Mouse (Mus musculus): ENCODE data around the gene Chic2.
A peak's percentile ranks its signal among the peaks of the same experiment; 100 is the strongest.

The Chic2 gene

GRCm38 (mm10) chr5:74975507-74975906, 69.1 kb downstream of the Chic2 start:
- no peak for DNase-seq (ENCODE audit: low spot score in 2 of 2)

- peak; percentile 31 to 37 for DNase-seq (ENCODE audit: low spot score in 2 of 2)
Observed at GRCm38 (mm10) chr5:74974726-74975411, 69.7 kb downstream of the Chic2 start.

GRCm38 (mm10) chr5:74974061-74974581, 70.5 kb downstream of the Chic2 start:
- no peak for DNase-seq (ENCODE audit: low spot score in 2 of 2)

DNA sequence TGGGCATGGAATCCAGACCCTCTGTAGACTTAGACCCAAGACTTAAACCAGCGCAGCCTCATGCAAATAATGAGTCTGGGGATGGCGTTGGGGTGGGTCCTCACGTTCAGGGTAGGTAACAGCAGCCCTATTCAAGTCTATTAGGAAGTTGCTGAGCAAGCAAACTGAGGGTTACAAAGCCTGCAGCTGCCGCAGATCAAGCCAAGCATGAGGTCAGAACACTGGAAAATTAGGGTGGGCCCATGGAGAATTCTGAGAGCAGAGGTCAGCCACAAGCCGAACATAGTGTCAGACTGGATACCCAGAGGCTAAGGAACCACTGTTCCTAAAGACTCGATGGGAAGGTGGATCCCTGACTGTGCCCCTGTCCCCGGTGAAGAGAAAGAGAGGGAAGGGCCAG, 73.2 kb downstream of the Chic2 start:
- DNase-seq (ENCODE audit: low spot score in 2 of 2): no peak

DNA sequence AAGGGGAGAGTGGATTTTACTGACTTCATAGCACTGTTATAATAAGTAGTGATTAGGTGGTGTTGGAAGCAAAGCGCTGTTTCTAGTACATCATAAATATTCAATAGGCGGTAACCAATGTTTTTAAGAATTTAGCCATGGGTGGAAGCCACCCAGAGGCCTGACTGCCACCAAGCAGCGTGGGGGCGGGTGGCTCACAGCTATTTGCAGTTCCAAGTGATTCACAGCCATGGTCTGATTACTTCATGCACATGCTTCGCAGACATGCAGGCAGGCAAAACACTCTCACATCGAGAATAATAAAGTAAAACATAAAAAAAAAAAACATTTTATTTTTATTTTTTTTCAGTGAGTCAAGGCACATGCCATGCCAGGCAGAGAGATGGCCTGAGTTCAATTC, 75.2 kb downstream of the Chic2 start:
- no peak for DNase-seq (ENCODE audit: low spot score in 2 of 2)

- no peak for DNase-seq (ENCODE audit: low spot score in 2 of 2)
Observed at GRCm38 (mm10) chr5:74967882-74968281, 76.7 kb downstream of the Chic2 start.

GRCm38 (mm10) chr5:74966891-74967290, 77.7 kb downstream of the Chic2 start:
- DNase-seq (ENCODE audit: low spot score in 2 of 2): no peak

GRCm38 (mm10) chr5:74962771-74963170, 81.8 kb downstream of the Chic2 start:
- no peak for DNase-seq (ENCODE audit: low spot score in 2 of 2)

DNA sequence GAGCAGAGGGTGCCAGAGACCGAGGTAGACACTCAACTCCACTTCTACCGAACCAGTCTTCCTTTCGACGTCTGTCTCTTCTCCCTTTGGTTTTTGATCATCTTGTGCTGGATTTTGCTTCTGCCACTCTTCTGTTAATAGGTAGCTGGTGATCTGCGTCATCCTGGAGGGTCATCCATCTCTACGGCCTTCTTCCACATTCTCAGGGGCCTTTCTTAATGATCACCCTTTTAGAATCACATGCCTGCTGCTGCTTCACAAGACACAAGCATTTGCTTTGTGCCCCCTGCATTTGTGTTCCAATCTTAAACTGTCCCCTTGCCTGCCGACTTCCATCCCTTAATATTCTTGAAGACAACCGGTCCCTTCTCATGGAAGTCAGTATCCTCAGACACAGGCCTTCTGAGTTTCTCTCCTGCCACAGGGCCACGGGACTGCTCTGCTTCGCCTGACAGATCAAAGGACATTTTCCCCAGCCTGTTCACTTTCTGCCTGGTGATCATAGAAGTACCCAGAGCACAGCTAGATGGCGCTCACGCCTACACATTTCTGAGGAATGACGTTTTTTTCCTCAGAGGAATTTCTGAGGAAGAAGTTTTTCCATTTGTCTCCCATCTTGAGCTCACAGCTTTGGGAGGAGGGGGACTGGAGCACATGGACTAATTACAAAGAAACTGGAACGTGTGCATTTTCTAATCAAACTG, 83.6 kb downstream of the Chic2 start:
- DNase-seq (ENCODE audit: low spot score in 2 of 2): peak in 1 of 2 experiments; percentile 51

GRCm38 (mm10) chr5:74960306-74960705, 84.3 kb downstream of the Chic2 start:
- no peak for DNase-seq (ENCODE audit: low spot score in 2 of 2)

DNA sequence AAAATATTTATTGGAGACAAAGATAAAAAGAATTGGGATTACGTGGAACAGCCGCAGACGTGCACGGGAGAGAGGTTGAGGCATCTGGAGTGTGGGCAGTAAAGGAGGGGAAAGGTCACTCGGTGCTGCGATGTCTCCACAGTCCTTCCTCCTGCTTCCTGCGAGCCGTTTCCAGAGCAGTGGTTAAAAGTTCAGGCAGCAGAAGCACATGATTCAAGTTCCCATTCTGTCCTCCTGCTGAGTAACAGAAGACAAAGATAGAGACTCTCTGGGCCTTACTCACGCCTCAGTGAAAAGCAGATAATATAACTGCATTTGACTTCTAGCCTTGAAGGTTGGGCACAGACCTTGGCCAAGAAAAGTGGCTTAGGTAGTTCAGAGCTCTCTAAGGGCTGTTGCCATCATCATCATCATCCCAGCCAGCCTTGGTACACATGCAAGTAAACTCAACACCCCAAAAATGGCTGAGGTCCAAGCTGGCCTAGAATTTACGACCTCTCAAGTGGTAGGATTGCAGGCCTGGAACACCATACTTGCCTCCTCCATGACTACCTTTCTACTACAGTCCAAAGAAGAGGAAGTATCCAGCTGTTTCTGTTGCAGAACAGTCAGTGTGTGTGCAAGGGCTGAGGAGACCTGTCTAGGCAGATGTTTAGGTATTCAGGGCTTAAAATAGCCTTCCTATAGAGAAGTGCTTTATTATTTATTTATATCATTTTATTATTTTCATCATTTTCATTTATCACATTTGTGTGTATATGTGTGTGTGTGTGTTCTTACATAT, 87.1 kb downstream of the Chic2 start:
- no peak for DNase-seq (ENCODE audit: low spot score in 2 of 2)

DNA sequence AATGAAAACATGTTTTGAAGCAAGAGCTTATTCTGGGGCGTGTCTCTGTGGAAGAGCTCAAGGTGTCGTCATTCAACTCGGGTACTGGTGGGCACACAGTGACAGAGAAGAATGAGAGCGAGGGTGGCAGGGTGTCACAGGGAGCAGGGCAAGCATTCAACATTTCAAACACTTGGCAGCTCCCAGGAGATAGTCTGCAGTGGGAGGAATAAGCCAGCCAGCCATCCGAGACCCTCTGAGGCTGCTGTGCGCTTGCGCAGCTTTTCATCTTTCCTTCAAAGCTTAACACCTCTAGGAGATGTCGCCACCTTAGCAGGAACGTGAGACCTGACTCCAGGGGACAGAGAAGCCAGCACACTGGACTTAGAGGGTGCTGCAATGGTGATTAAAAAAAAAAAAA, 88.2 kb downstream of the Chic2 start:
- DNase-seq (ENCODE audit: low spot score in 2 of 2): no peak

- no peak for DNase-seq (ENCODE audit: low spot score in 2 of 2)
Observed at GRCm38 (mm10) chr5:74955565-74955964, 89.0 kb downstream of the Chic2 start.

DNA sequence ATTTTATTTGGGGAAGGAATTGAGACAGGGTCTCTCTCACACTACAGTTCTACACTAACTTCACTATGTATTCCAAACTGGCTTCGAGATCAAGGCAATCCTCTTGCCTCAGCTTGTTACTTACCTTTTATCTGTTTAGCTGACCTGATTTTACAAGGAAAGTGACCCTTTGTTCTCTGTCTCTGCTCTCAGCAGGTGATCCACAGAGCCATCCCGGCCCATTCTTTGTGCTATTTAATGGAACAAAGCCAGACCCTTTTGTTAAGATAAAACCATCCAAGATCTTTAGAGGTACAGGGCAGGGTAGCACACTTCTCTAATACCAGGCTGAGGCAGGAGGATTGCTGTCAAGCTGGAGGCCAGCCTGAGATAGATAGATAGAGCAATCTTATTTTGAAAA, 91.6 kb downstream of the Chic2 start:
- no peak for DNase-seq (ENCODE audit: low spot score in 2 of 2)

GRCm38 (mm10) chr5:74951375-74951774, 93.2 kb downstream of the Chic2 start:
- no peak for DNase-seq (ENCODE audit: low spot score in 2 of 2)

- no peak for DNase-seq (ENCODE audit: low spot score in 2 of 2)
Observed at GRCm38 (mm10) chr5:74949298-74949697, 95.3 kb downstream of the Chic2 start.

- DNase-seq (ENCODE audit: low spot score in 2 of 2): no peak
Observed at GRCm38 (mm10) chr5:74948482-74948881, 96.1 kb downstream of the Chic2 start.
